Mouse (Mus musculus): Measurements from ENCODE around the gene Cmas. TPM values are rescaled to one million over a fixed set of nuclear protein-coding genes. Genes with fewer than 3 reads are reported as not detected.
A peak's percentile ranks its signal among the peaks of the same experiment; 100 is the strongest.

The Cmas gene
- total RNA-seq, 4 experiments from 2014 or later: 97.9 to 106 (median 101) TPM

- DNase-seq (ENCODE audit: low spot score in 2 of 2): no peak
These were observed 5.1 kb upstream of the Cmas start for GRCm38 (mm10) chr6:142751365-142751764.

- no peak for DNase-seq (ENCODE audit: low spot score in 2 of 2)
These were observed 3.9 kb upstream of the Cmas start for GRCm38 (mm10) chr6:142752331-142753246.

GRCm38 (mm10) chr6:142757334-142757965 lies 964 bp downstream of the Cmas start:
- no peak for DNase-seq (ENCODE audit: low spot score in 2 of 2)

- DNase-seq (ENCODE audit: low spot score in 2 of 2): no peak
These were observed 1.5 kb downstream of the Cmas start for GRCm38 (mm10) chr6:142757976-142758375.

- no peak for DNase-seq (ENCODE audit: low spot score in 2 of 2)
These were observed 2.1 kb downstream of the Cmas start for GRCm38 (mm10) chr6:142758562-142758961.

GRCm38 (mm10) chr6:142759633-142760032 lies 3.1 kb downstream of the Cmas start:
- DNase-seq (ENCODE audit: low spot score in 2 of 2): no peak

- DNase-seq (ENCODE audit: low spot score in 2 of 2): no peak
These were observed 8.4 kb downstream of the Cmas start for GRCm38 (mm10) chr6:142764933-142765332.

GRCm38 (mm10) chr6:142767305-142767704 lies 10.8 kb downstream of the Cmas start:
- no peak for DNase-seq (ENCODE audit: low spot score in 2 of 2)

GRCm38 (mm10) chr6:142769896-142770295 lies 13.4 kb downstream of the Cmas start:
- DNase-seq (ENCODE audit: low spot score in 2 of 2): no peak

GRCm38 (mm10) chr6:142771643-142772042 lies 15.2 kb downstream of the Cmas start:
- DNase-seq (ENCODE audit: low spot score in 2 of 2): no peak

- DNase-seq (ENCODE audit: low spot score in 2 of 2): no peak
These were observed 17.1 kb downstream of the Cmas start for GRCm38 (mm10) chr6:142773566-142773965.

- no peak for DNase-seq (ENCODE audit: low spot score in 2 of 2)
These were observed 20.4 kb downstream of the Cmas start for GRCm38 (mm10) chr6:142776935-142777334.

- peak in 1 of 2 experiments; percentile 62 for DNase-seq (ENCODE audit: low spot score in 2 of 2)
These were observed 22.7 kb downstream of the Cmas start for GRCm38 (mm10) chr6:142779045-142779811.

GRCm38 (mm10) chr6:142779812-142780573 lies 23.5 kb downstream of the Cmas start:
- no peak for DNase-seq (ENCODE audit: low spot score in 2 of 2)

GRCm38 (mm10) chr6:142780574-142781033 lies 24.1 kb downstream of the Cmas start:
- DNase-seq (ENCODE audit: low spot score in 2 of 2): no peak

GRCm38 (mm10) chr6:142781286-142781685 lies 24.8 kb downstream of the Cmas start:
- DNase-seq (ENCODE audit: low spot score in 2 of 2): no peak

- DNase-seq (ENCODE audit: low spot score in 2 of 2): no peak
These were observed 28.9 kb downstream of the Cmas start for GRCm38 (mm10) chr6:142785343-142785742.

GRCm38 (mm10) chr6:142786106-142786505 lies 29.6 kb downstream of the Cmas start:
- no peak for DNase-seq (ENCODE audit: low spot score in 2 of 2)

- no peak for DNase-seq (ENCODE audit: low spot score in 2 of 2)
These were observed 31.8 kb downstream of the Cmas start for GRCm38 (mm10) chr6:142788042-142788987.

GRCm38 (mm10) chr6:142789736-142790135 lies 33.2 kb downstream of the Cmas start:
- DNase-seq (ENCODE audit: low spot score in 2 of 2): no peak
